Mouse (Mus musculus): ENCODE measurements around the gene Abhd2.

- TF ChIP-seq POLR2A (IDR thresholded peaks at IDR 0.05; ENCODE audit: low read depth, low read length) (no peak), CTCF (IDR thresholded peaks at IDR 0.05; ENCODE audit: extremely low read depth, insufficient read depth, insufficient read length, insufficient replicate concordance) (peak; percentile 87; the same call in 1 of the 2 replicates)
These were observed 98.4 kb downstream of the Abhd2 start for GRCm38 (mm10) chr7:79371321-79371879.

Measured in spleen, adult 2 months (tissue).